Mouse (Mus musculus) left cerebral cortex, adult 9 months (tissue): Measurements from ENCODE around the gene Ift43.

Experiments used
- DNase-seq, 2 experiments: peaks; one replicate each; pipeline ENCODE4 v3.0.0; 2022; ENCODE audit warnings: low spot score in 2 of 2

The Ift43 gene

DNA sequence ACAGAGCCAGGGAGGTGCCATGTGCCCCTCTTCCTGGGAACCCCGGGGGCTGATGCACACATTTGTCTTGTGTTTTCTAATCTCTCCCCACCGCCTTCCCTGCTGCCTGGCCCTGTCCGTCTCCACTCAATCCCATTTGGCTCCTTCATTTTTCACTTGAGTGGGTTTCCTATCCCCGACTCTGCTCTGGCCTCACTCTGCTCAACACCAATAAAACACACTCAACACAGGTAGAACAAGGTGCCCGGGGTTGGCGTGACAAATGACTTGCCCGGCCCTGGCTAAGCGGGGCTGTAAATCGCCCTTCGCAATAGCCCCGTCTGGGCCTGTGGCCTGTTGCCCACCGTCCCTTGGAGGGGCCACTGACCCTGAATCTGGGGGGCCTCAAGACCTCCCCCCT lies 92.0 kb downstream of the Ift43 start:
- DNase-seq, result no peak

DNA sequence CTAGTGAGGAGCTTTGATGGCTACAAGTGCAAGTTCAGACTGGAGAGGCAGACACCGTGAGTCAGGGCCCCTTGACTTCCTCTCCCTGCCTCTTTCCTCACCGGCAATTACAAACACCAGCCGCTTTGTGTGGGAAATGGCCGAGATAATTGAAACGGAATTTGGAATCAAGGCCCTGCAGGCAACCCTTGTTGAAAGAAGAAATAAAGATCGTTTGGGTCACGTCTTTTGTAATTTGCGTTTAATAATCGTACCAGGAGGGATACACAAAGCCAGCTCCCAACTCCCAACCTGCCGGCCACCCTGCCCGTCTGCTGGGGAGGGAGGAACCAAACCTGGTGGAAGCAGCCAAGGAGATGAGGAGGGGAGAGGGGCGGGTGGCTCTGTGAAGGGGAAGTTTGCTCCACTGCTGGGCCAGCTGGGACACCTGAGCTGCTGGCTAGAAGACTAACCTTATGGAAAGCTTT lies 93.2 kb downstream of the Ift43 start:
- DNase-seq, result no peak

DNA sequence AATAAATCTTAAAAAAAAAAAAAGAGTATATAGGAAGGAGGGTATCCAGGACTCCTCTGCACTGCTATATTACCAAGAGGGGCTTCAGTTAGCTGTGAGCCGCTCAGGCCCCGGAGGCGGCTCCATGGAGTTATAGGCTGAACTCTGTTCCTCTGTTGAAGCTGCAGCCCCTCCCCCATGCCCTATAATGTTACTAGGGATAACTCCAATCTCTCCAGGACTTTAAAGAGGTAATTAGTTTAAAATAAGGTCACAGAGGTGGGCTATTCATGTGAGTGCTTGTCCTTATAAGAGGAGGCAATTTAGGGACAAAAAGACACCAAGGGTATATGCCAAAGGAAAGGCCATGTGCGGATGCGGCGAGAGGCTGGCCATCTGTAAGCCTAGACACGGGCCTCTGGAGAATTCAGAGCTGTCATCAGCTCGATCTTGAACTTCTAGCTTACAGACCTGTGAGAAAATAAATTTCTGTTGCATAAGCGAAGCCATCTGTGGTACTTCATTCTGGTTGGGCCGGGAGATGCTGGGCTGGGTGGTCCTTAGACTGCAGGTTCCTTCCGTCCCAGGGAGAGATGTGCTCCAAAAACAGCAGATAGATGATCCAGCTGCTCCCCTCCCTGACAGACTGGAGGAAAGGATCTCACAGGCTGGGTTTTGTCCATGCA lies 94.5 kb downstream of the Ift43 start:
- no peak for DNase-seq

DNA sequence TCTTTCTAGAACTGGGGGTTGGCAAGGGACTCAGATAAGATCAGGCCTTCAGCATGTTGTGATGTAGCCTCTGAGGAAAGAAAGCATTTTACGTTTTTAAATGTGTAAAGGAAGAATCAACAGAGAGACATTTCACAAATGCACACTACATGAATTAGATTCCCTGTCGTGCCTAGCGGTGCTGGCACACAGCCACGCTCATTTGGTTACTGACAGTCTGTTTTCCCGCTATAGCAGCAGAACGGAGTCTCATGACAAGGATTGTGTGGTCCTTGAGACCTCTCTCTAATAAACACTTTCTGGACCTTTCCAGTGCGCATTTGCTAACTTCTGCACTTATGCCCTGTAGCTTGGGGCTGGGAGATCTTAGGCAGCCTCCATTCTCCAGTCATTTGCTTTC lies 96.9 kb downstream of the Ift43 start:
- no peak for DNase-seq

DNA sequence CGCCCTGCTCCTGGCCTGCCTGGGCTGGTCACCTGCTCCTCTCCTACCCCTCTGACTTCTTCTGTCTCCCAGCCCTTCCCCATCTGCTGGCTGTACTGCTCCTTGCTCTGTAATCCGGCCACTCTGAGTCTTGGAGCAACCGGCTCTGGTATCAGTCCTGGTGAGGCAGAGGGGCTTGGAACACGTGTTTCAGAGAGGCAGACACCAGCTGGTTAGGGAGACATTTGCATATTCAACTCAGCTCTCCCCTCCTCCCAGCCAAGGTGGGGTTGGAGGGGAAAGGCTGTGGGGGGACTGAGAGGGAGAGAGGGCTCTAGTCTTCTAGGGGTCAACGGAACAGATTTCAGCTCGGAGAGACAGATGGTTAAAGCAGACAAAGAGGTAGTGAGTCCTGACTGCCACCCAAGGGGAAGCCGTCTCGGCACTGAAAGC lies 99.0 kb downstream of the Ift43 start:
- DNase-seq, result no peak

- no peak for DNase-seq
Measured at GRCm38 (mm10) chr12:86181879-86182278, 99.5 kb downstream of the Ift43 start.

- DNase-seq, result no peak
Measured at GRCm38 (mm10) chr12:86182414-86182813, 100.1 kb downstream of the Ift43 start.

GRCm38 (mm10) chr12:86188161-86188560 lies 105.8 kb downstream of the Ift43 start:
- peak in 1 of 2 experiments; percentile 49 for DNase-seq

GRCm38 (mm10) chr12:86189601-86190323 lies 107.4 kb downstream of the Ift43 start:
- peak in 1 of 2 experiments; percentile 56 for DNase-seq

GRCm38 (mm10) chr12:86192036-86192449 lies 109.7 kb downstream of the Ift43 start:
- no peak for DNase-seq

- DNase-seq, result no peak
Measured at GRCm38 (mm10) chr12:86196944-86197343, 114.6 kb downstream of the Ift43 start.

- DNase-seq, result no peak
Measured at GRCm38 (mm10) chr12:86203443-86204057, 121.2 kb downstream of the Ift43 start.

GRCm38 (mm10) chr12:86211099-86211520 lies 128.8 kb downstream of the Ift43 start:
- no peak for DNase-seq
